Mouse (Mus musculus): ENCODE results near the gene Col6a6. TPM values are rescaled to one million over a fixed set of nuclear protein-coding genes. Genes with fewer than 3 reads are reported as not detected.
A peak's percentile ranks its signal among the peaks of the same experiment; 100 is the strongest.

The Col6a6 gene
- polyA plus RNA-seq, 1 experiment from 2014 or later = 0.15 TPM

DNA sequence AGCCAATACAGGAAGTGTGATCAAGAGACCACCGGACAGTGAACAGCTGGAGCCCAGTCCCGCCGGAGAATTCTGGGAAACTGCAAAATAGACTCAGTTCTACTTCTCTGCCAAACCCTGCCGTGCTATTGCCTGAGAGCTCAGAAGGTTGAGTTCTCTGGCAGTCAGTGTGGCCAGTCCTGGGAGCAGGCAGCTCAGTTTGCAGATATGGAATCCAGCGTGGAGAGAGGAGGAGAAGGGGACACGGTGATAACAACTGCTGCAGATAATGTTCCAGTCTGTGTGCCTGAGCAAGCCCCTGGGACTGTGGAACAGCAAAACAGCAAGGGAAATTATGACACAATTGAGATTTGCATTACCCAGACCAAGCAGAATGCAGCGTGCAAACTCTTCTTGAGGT, 7.6 kb upstream of the Col6a6 start:
- Histone ChIP-seq H3K27ac (no peak overlapping the region), H3K9ac (no peak overlapping the region), H3K4me2 (no peak overlapping the region), H3K36me3 (no peaks in the 10 kb centered on the region), H3K4me3 (replicated peaks) (no peak overlapping the region), H3K27me3 (no peaks in the 10 kb centered on the region), H3K4me1 (replicated peaks) (no peaks in the 10 kb centered on the region), H3K9me3 (replicated peaks) (no peaks in the 10 kb centered on the region)
- no peak for DNase-seq
- no peak for ATAC-seq (ENCODE audit: low read depth)
- WGBS (ENCODE audit: insufficient replicate concordance) = 54% methylated on average over 7 of the region's 7 CpGs

DNA sequence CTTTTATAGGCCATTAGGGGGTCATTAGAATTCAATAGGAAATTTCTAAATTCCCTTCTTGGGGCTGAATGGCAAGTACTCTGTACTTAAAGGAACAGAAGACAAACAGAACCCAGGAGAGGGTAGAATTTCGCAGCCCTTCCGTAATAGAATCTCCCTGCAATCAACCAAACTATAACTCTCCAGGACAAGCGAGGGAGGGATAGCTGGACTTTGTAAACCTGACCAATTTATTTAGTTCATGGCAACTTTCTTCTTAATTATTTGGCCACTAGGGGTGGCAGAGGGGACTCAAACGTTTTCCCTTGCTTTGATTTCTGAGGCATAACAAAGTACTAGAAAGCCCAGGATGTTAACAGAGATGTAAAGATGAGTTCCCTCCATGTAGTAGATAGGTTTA, 6.8 kb upstream of the Col6a6 start:
- H3K27me3 ChIP-seq = no peaks in the 10 kb centered on the region
- H3K36me3 ChIP-seq = no peaks in the 10 kb centered on the region
- no peak overlapping the region for H3K27ac ChIP-seq
- H3K4me1 ChIP-seq (replicated peaks) = no peaks in the 10 kb centered on the region
- no peak overlapping the region for H3K4me3 ChIP-seq (replicated peaks)
- 43% methylated on average over 4 of the region's 4 CpGs for WGBS (ENCODE audit: insufficient replicate concordance)
- no peak overlapping the region for H3K4me2 ChIP-seq
- H3K9me3 ChIP-seq (replicated peaks) = no peaks in the 10 kb centered on the region
- ATAC-seq (ENCODE audit: low read depth) (no peak), DNase-seq (no peak)
- H3K9ac ChIP-seq = no peak overlapping the region

DNA sequence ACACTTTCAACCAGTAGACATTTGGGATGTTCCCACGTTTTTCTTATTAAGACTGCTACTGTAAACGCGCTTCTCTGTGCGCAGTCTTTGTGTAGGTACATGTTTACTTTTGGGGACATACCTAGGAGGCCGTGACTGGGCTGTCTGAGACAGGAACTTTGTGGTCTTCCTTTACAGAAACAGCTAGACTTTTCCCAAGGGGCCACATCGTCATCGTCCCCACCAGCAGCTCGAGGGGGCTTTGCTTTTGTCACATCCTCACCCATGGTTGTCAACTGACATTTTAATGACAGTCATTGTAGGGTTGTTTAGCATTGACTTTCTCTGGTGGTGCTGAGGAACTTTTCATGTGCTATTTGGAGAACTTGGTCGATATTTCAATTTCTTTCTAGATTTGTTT, 3.3 kb upstream of the Col6a6 start:
- ATAC-seq (ENCODE audit: low read depth) = no peak
- Histone ChIP-seq H3K9ac (no peak overlapping the region), H3K36me3 (no peaks in the 10 kb centered on the region), H3K27ac (no peak overlapping the region), H3K4me2 (no peak overlapping the region), H3K9me3 (replicated peaks) (no peaks in the 10 kb centered on the region), H3K4me1 (replicated peaks) (no peaks in the 10 kb centered on the region), H3K27me3 (no peaks in the 10 kb centered on the region), H3K4me3 (replicated peaks) (no peak overlapping the region)
- WGBS (ENCODE audit: insufficient replicate concordance) = 66% methylated on average over 9 of the region's 9 CpGs
- no peak for DNase-seq

DNA sequence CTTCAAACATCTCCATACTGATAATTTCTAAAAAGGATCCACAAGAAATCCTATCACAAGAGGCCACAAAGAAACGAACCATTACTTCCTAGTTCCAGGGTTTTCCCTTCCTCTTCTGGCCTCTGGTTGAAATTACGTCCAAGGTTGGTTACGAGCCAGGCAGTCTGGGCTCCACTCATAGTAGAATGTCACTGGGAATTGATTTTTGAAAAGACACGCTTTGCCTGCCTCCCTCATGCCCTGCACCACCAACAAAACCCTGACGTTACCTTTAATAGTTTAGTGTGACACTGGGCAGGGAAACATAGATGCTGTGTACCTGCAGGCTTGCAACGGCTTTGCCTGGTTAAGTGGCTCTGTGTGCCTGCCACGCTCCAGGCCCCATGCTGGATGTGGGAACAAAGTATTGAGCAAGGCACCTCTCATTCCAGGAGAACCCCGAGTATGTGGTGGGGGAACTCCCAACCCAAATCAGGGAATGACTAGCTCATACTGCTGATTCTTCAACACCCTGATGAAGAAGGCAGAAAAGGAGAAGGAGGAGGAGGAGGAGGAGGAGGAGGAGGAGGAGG, 798 bp downstream of the Col6a6 start:
- H3K27ac ChIP-seq = no peak overlapping the region
- H3K9me3 ChIP-seq (replicated peaks) = no peaks in the 10 kb centered on the region
- ATAC-seq (ENCODE audit: low read depth) = no peak
- H3K36me3 ChIP-seq = no peaks in the 10 kb centered on the region
- no peaks in the 10 kb centered on the region for H3K4me1 ChIP-seq (replicated peaks)
- WGBS (ENCODE audit: insufficient replicate concordance) = 50% methylated on average over 8 of the region's 8 CpGs
- no peak overlapping the region for H3K4me3 ChIP-seq (replicated peaks)
- DNase-seq = no peak
- no peak overlapping the region for H3K4me2 ChIP-seq
- H3K9ac ChIP-seq = no peak overlapping the region
- no peaks in the 10 kb centered on the region for H3K27me3 ChIP-seq

DNA sequence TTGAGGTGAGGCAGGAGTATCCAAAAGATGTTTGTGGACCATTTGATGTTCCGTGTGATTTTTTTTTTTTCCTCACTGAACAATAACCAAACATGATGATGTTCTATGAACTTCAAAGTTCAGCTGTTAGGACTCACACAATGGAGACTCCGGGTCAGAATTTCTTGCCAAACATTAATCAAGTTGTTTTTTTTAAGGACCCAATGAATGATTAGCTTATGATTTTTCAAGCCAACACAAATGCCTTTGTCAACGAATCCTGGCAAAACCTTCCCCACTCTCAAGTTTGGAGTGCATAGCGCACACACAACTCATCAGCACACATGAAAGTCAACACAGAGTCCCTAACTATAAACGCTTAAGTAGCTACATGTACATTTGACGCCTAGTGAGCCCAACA, 7.2 kb downstream of the Col6a6 start:
- Histone ChIP-seq H3K4me3 (replicated peaks) (no peak overlapping the region), H3K27me3 (no peaks in the 10 kb centered on the region), H3K9ac (no peak overlapping the region), H3K4me2 (no peak overlapping the region), H3K36me3 (no peaks in the 10 kb centered on the region), H3K27ac (no peak overlapping the region), H3K9me3 (replicated peaks) (no peaks in the 10 kb centered on the region), H3K4me1 (replicated peaks) (no peaks in the 10 kb centered on the region)
- ATAC-seq (ENCODE audit: low read depth) (no peak), DNase-seq (no peak)
- WGBS (ENCODE audit: insufficient replicate concordance) = 70% methylated on average over 6 of the region's 6 CpGs

DNA sequence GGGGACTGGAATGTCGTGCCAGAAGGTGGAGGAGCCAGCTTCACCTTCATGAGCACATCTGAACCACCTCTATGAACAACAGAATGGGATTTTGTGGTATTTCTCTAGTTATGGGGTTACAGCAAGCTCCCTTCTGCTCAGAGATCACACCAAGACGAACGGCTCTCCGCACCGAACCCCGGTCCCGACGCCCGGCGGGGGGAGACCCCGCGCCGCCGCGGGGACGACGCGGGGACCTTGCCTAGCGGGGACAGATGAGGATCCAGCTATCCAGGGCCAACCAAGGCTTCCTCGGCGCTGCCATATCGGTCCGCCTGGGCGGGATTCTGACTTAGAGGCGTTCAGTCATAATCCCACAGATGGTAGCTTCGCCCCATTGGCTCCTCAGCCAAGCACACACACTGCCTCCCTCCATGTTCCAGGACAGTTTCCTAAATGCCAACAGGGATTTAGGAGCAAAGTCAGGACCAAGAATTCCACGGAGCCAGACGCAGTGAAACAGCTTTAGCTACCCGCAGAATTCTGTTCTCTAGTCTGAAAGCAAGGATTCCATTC, 8.7 kb downstream of the Col6a6 start:
- Histone ChIP-seq H3K36me3 (no peaks in the 10 kb centered on the region), H3K27ac (no peak overlapping the region), H3K9ac (no peak overlapping the region), H3K9me3 (replicated peaks) (no peaks in the 10 kb centered on the region), H3K4me1 (replicated peaks) (no peaks in the 10 kb centered on the region), H3K27me3 (no peaks in the 10 kb centered on the region), H3K4me3 (replicated peaks) (no peak overlapping the region), H3K4me2 (no peak overlapping the region)
- WGBS (ENCODE audit: insufficient replicate concordance) = 50% methylated on average over 29 of the region's 29 CpGs
- DNase-seq (no peak), ATAC-seq (ENCODE audit: low read depth) (peak; percentile 66)

DNA sequence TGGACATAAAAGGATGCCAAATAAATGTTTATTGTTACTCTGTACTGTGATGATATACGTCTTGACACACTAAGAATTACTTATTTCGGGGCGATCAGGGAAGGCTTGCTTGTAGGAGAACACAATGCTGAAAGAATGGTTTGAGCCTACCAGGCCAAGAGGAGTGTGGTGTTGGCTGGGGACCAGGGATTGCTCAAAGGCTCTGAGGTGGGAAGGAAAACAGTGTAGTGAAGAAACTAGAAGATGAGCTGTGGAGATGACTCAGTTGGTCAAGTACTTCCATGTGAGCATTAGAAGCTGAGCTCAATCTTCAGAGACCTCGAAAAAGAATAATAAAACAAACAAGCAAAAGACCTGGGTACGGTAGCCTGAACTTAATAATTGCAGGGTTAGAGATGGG, 13.5 kb downstream of the Col6a6 start:
- Histone ChIP-seq H3K27me3 (no peaks in the 10 kb centered on the region), H3K9ac (no peak overlapping the region), H3K27ac (no peak overlapping the region), H3K4me2 (no peak overlapping the region), H3K4me1 (replicated peaks) (no peaks in the 10 kb centered on the region), H3K4me3 (replicated peaks) (no peak overlapping the region), H3K36me3 (no peaks in the 10 kb centered on the region), H3K9me3 (replicated peaks) (no peaks in the 10 kb centered on the region)
- 68% methylated on average over 5 of the region's 5 CpGs for WGBS (ENCODE audit: insufficient replicate concordance)
- no peak for DNase-seq
- ATAC-seq (ENCODE audit: low read depth) = no peak

DNA sequence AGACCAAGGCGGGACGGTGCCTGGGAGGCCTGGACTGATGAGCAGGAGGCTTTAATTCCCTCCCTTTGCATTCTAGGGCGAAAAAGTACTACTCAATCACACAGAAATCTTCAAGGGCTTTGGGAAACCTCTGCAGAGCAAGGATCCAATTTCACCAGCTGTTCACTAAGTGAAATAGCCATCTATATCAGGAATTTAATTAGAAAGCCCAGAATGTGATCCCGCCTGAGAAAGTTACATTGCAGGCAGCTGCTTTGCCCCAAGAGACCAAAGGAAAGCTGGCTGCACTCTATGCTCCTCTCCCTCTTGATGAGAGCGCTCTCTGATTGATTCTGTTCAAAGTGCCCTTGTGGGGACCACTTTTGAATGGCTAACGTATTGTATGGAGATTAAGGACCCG, 16.5 kb downstream of the Col6a6 start:
- no peaks in the 10 kb centered on the region for H3K9me3 ChIP-seq (replicated peaks)
- no peak overlapping the region for H3K4me3 ChIP-seq (replicated peaks)
- H3K27ac ChIP-seq = no peak overlapping the region
- ATAC-seq (ENCODE audit: low read depth) (no peak), DNase-seq (no peak)
- H3K27me3 ChIP-seq = no peaks in the 10 kb centered on the region
- H3K4me2 ChIP-seq = no peak overlapping the region
- no peak overlapping the region for H3K9ac ChIP-seq
- 60% methylated on average over 7 of the region's 7 CpGs for WGBS (ENCODE audit: insufficient replicate concordance)
- H3K36me3 ChIP-seq = no peaks in the 10 kb centered on the region
- no peaks in the 10 kb centered on the region for H3K4me1 ChIP-seq (replicated peaks)

DNA sequence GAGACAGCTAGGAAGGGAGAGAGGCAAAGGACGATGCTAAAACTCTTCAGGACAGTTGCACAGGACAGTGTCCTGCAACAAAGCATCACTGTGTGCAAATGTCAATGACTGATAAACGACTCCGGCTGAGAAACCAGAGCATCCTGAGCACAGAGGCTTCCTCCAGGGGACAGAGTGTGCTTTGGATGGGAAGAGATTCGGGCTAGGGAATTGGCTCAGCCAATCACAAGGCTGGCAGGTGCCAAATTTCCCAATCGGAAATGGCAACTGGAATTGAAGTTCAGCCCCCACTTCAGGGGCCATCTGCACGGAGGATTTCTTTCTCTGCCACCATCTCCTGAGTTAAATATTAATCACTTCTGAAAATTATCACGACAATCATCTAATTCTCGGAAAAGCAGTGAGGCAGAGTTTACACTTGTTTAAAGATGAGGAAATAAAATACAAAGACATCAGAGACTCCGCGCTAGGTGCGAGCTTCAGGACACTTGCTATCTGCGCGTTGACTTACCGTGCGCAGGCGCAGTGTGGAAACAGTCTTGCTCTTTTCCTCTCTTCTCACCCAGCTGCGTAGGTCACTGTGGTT, 18.9 kb downstream of the Col6a6 start:
- no peak for ATAC-seq (ENCODE audit: low read depth)
- Histone ChIP-seq H3K4me2 (no peak overlapping the region), H3K9me3 (replicated peaks) (no peaks in the 10 kb centered on the region), H3K27me3 (no peaks in the 10 kb centered on the region), H3K4me1 (replicated peaks) (no peaks in the 10 kb centered on the region), H3K27ac (no peak overlapping the region), H3K36me3 (no peaks in the 10 kb centered on the region), H3K9ac (no peak overlapping the region), H3K4me3 (replicated peaks) (no peak overlapping the region)
- DNase-seq = no peak
- 74% methylated on average over 17 of the region's 17 CpGs for WGBS (ENCODE audit: insufficient replicate concordance)

DNA sequence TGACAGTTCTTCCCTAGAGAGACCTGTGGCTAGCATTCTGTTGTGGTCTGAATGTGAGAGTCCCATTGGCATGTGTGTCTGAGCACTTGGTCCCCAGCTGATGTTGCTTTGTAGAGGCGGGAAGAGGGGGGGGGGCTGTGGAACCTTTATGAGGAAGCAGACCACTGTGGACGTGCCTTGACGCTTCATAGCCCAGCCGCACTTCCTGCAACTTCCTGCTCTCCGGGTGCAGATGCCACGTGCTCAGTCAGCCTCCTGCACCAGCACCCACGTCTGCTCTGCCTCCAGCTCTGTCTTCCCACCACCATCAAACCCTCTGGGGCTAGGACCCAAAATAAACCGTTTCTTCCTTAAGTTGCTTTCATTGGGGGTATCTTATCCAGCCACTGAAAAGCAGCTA, 24.5 kb downstream of the Col6a6 start:
- no peaks in the 10 kb centered on the region for H3K9me3 ChIP-seq (replicated peaks)
- WGBS (ENCODE audit: insufficient replicate concordance) = 31% methylated on average over 8 of the region's 8 CpGs
- ATAC-seq (ENCODE audit: low read depth) = no peak
- no peak for DNase-seq
- H3K4me2 ChIP-seq = no peak overlapping the region
- no peaks in the 10 kb centered on the region for H3K27me3 ChIP-seq
- H3K36me3 ChIP-seq = no peaks in the 10 kb centered on the region
- H3K4me3 ChIP-seq (replicated peaks) = no peak overlapping the region
- H3K4me1 ChIP-seq (replicated peaks) = no peaks in the 10 kb centered on the region
- no peak overlapping the region for H3K9ac ChIP-seq
- no peak overlapping the region for H3K27ac ChIP-seq

DNA sequence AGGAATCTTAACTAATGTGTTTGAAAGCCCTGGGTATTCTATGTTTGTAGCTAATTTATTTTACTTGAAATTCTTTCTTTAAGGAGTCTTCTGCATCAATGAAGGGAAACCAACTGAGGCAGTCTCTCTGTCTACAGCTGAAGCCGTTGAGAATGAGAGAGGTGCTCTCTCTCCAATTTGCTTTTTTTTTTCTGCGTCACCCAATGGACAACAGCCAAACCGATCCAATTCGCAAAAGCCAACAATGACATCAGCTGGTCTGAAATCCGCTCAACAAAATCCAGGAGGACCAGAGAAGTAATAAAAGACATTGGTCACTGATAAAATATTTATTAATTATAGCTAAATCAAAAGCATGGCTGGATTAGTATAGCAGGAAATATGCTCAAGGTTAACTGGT, 26.5 kb downstream of the Col6a6 start:
- no peak overlapping the region for H3K4me2 ChIP-seq
- no peak for ATAC-seq (ENCODE audit: low read depth)
- no peaks in the 10 kb centered on the region for H3K36me3 ChIP-seq
- no peaks in the 10 kb centered on the region for H3K27me3 ChIP-seq
- H3K4me3 ChIP-seq (replicated peaks) = no peak overlapping the region
- H3K9me3 ChIP-seq (replicated peaks) = no peaks in the 10 kb centered on the region
- H3K9ac ChIP-seq = no peak overlapping the region
- H3K4me1 ChIP-seq (replicated peaks) = no peaks in the 10 kb centered on the region
- DNase-seq = no peak
- H3K27ac ChIP-seq = no peak overlapping the region
- WGBS (ENCODE audit: insufficient replicate concordance) = 65% methylated on average over 5 of the region's 5 CpGs

DNA sequence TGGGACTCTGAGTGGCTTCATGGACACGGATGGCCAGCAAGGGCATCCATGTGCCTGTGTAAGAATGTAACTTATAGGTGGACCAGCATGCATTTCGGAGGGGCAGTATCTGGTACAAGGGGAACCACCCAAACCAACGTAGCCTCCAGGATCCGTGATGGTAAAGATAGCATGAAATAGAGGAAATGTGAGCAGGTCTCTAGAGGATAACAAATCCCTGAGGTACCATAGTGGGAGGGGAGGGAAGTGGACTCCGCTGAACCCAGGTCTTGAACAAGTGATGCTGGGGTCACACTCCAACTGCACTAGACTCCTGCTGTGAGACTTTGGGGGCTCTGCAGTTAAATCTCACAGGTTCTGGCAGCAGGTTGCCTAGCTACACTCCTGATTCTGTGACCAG, 27.7 kb downstream of the Col6a6 start:
- Histone ChIP-seq H3K4me3 (replicated peaks) (no peak overlapping the region), H3K4me2 (no peak overlapping the region), H3K27me3 (no peaks in the 10 kb centered on the region), H3K9ac (no peak overlapping the region), H3K9me3 (replicated peaks) (no peaks in the 10 kb centered on the region), H3K36me3 (no peaks in the 10 kb centered on the region), H3K4me1 (replicated peaks) (no peaks in the 10 kb centered on the region), H3K27ac (no peak overlapping the region)
- DNase-seq (no peak), ATAC-seq (ENCODE audit: low read depth) (no peak)
- WGBS (ENCODE audit: insufficient replicate concordance) = 46% methylated on average over 5 of the region's 5 CpGs

All from liver, embryonic 13.5 days (tissue).